Mouse (Mus musculus) limb, embryonic 14.5 days (tissue): ENCODE measurements around the gene AL607142.1. TPM values are rescaled to one million over a fixed set of nuclear protein-coding genes. Genes with fewer than 3 reads are reported as not detected.
A peak's percentile ranks its signal among the peaks of the same experiment; 100 is the strongest.

ENCODE experiments used
- ATAC-seq: fragments of 200-750 bp; cut with Nextera tagmentation; 2 replicates; pipeline ENCODE4 v1.8.0; 2017; ENCODE audit warnings: low read depth, moderate number of reproducible peaks, moderate TSS enrichment; ENCODE audit not compliant: low FRiP score
- DNase-seq: peaks from one replicate; pipeline ENCODE4 v3.0.0-alpha.2; 2015; ENCODE audit warnings: low spot score
- H3K27ac ChIP-seq: fragments of 300-500 bp; sonication (generic); replicated peaks from 2 replicates; pipeline ENCODE4 v1.5.1; 2014; ENCODE audit warnings: low read depth, mild to moderate bottlenecking, low read length, moderate library complexity, mixed read lengths
- H3K27me3 ChIP-seq: fragments of 300-500 bp; sonication (generic); 2 replicates; pipeline ENCODE4 v1.6.1; 2014; ENCODE audit warnings: low read length, mixed read lengths; ENCODE audit not compliant: control insufficient read depth, insufficient read depth
- H3K36me3 ChIP-seq: fragments of 300-500 bp; sonication (generic); 2 replicates; pipeline ENCODE4 v1.6.1; 2014; ENCODE audit warnings: mild to moderate bottlenecking, low read length, moderate library complexity, mixed read lengths; ENCODE audit not compliant: control insufficient read depth, insufficient read depth
- H3K4me1 ChIP-seq: fragments of 300-500 bp; sonication (generic); 2 replicates; pipeline ENCODE4 v1.6.1; 2014; ENCODE audit warnings: antibody characterized with exemption, low read length, mixed read lengths; ENCODE audit not compliant: control insufficient read depth, insufficient read depth
- H3K4me2 ChIP-seq: fragments of 300-500 bp; sonication (generic); replicated peaks from 2 replicates; pipeline ENCODE4 v1.6.1; 2014; ENCODE audit warnings: low read depth, mild to moderate bottlenecking, low read length, moderate library complexity; ENCODE audit not compliant: severe bottlenecking
- H3K4me3 ChIP-seq: fragments of 300-500 bp; sonication (generic); replicated peaks from 2 replicates; pipeline ENCODE4 v1.5.1; 2014; ENCODE audit warnings: low read length
- H3K9ac ChIP-seq: fragments of 300-500 bp; sonication (generic); 2 replicates; pipeline ENCODE4 v1.6.1; 2014; ENCODE audit warnings: mild to moderate bottlenecking, low read depth, low read length, moderate library complexity; ENCODE audit not compliant: severe bottlenecking
- H3K9me3 ChIP-seq: fragments of 300-500 bp; sonication (generic); 2 replicates; pipeline ENCODE4 v1.6.1; 2016; ENCODE audit warnings: low read length; ENCODE audit not compliant: control insufficient read depth
- POLR2A ChIP-seq: fragments of 200-500 bp; IDR thresholded peaks from 2 replicates; pipeline ENCODE4 v1.8.0; 2012; ENCODE audit warnings: inconsistent platforms, mild to moderate bottlenecking, moderate library complexity, borderline replicate concordance; ENCODE audit not compliant: insufficient read depth, insufficient read length; ENCODE audit errors: extremely low read depth
- WGBS: fragments of 180-500 bp; shearing (Covaris S2); extraction: QIAGEN DNeasy Blood & Tissue Kit; methylation state at CpG from one replicate; pipeline ENCODE4 v1.1.7; 2014; 5-methylcytosine and 5-hydroxymethylcytosine counted together
- polyA plus RNA-seq, 2 experiments: library from polyadenylated mRNA; depleted of rRNA in 1 of 2; stranded (reverse) in 1 of 2; unstranded in 1 of 2; fragments of >200 nt; fragmentation: Nextera tagmentation in 1 of 2; extraction: Ambion mirVana in 1 of 2; gene quantifications; 2 replicates each; pipeline versions ENCODE4 v1.2.1 to v1.2.3; 2012 to 2014

AL607142.1 gene
- polyA plus RNA-seq, 2 experiments: not detected

- WGBS: 87% methylated on average over 8 of the region's 8 CpGs
- H3K4me1 ChIP-seq: peaks cover 4% of the 10 kb centered on the region; the same call in 1 of the 2 replicates
- H3K27me3 ChIP-seq: no peaks in the 10 kb centered on the region
- H3K4me2 ChIP-seq: no peak overlapping the region
- ATAC-seq (no peak), DNase-seq (no peak)
- H3K9ac ChIP-seq: no peak overlapping the region
- TF ChIP-seq POLR2A: no peak
- H3K9me3 ChIP-seq: no peaks in the 10 kb centered on the region
- no peak overlapping the region for H3K27ac ChIP-seq
- no peaks in the 10 kb centered on the region for H3K36me3 ChIP-seq
- H3K4me3 ChIP-seq: no peak overlapping the region
Observed at GRCm38 (mm10) chr4:120077322-120077721, 12.5 kb downstream of the AL607142.1 start.

GRCm38 (mm10) chr4:120082527-120082926 is 17.7 kb downstream of the AL607142.1 start:
- 84% methylated on average over 5 of the region's 5 CpGs for WGBS
- H3K9me3 ChIP-seq: no peaks in the 10 kb centered on the region
- no peak for DNase-seq
- H3K4me3 ChIP-seq: no peak overlapping the region
- H3K27me3 ChIP-seq: no peaks in the 10 kb centered on the region
- no peaks in the 10 kb centered on the region for H3K36me3 ChIP-seq
- H3K4me2 ChIP-seq: no peak overlapping the region
- no peaks in the 10 kb centered on the region for H3K4me1 ChIP-seq
- H3K9ac ChIP-seq: no peak overlapping the region
- no peak for ATAC-seq
- H3K27ac ChIP-seq: no peak overlapping the region
- no peak for TF ChIP-seq POLR2A

GRCm38 (mm10) chr4:120083700-120084099 is 18.9 kb downstream of the AL607142.1 start:
- Histone ChIP-seq H3K27ac (no peak overlapping the region), H3K36me3 (no peaks in the 10 kb centered on the region), H3K4me1 (no peaks in the 10 kb centered on the region), H3K4me2 (no peak overlapping the region), H3K4me3 (no peak overlapping the region), H3K9me3 (no peaks in the 10 kb centered on the region), H3K27me3 (no peaks in the 10 kb centered on the region), H3K9ac (no peak overlapping the region)
- WGBS: 71% methylated on average over 3 of the region's 3 CpGs
- TF ChIP-seq POLR2A: no peak
- peak; percentile 56 for DNase-seq
- ATAC-seq: no peak

- no peak for ATAC-seq
- TF ChIP-seq POLR2A: no peak
- WGBS: 81% methylated on average over 8 of the region's 8 CpGs
- Histone ChIP-seq H3K4me3 (no peak overlapping the region), H3K4me2 (no peak overlapping the region), H3K36me3 (no peaks in the 10 kb centered on the region), H3K4me1 (no peaks in the 10 kb centered on the region), H3K9me3 (no peaks in the 10 kb centered on the region), H3K9ac (no peak overlapping the region), H3K27me3 (no peaks in the 10 kb centered on the region), H3K27ac (no peak overlapping the region)
- no peak for DNase-seq
Observed at GRCm38 (mm10) chr4:120089536-120089935, 24.7 kb downstream of the AL607142.1 start.

DNA sequence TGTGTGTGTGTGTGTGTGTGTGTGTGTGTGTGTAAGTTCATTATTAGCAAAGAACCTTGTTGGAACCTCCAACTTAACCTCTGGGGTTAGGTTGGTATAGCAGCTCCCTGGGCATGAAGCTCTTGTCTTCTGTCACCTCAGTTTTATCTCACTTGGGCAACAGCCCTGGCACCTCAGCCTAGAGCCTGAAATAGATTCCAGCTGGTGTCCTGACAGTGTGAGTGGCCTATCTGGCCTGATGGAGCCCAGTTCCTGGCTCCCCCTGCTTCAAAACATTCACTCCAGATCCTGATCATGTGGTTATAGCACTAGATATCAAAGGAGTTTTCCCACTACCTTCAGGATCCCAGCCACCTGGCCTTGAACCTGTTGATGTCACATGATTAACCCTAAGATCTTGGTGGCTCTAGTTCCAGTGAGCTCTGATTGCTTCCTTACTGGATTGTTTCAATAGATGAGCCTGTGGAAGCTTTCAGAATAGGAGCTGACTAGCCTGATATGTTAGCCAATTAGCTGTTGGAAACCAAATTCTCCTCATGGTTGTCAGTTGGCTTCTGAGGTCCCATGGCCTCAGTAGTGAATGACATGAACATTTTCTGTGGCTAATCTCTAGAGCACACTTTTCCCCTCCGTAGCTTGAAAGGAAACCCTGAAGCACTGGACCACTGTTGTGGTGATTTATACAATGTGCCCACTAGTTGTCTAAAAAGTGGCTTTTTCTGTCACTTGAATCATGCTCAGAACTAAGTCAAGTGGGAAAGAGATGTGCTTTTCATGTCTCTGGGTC is 27.4 kb downstream of the AL607142.1 start:
- no peaks in the 10 kb centered on the region for H3K4me1 ChIP-seq
- 88% methylated on average over 1 of the region's 1 CpGs for WGBS
- no peak for ATAC-seq
- H3K27me3 ChIP-seq: no peaks in the 10 kb centered on the region
- no peak for TF ChIP-seq POLR2A
- no peaks in the 10 kb centered on the region for H3K36me3 ChIP-seq
- DNase-seq: no peak
- H3K9ac ChIP-seq: no peak overlapping the region
- no peaks in the 10 kb centered on the region for H3K9me3 ChIP-seq
- no peak overlapping the region for H3K27ac ChIP-seq
- H3K4me3 ChIP-seq: no peak overlapping the region
- no peak overlapping the region for H3K4me2 ChIP-seq
